8 mouse cellular contexts compared by ENCODE assay signal in the genomic region with DNA sequence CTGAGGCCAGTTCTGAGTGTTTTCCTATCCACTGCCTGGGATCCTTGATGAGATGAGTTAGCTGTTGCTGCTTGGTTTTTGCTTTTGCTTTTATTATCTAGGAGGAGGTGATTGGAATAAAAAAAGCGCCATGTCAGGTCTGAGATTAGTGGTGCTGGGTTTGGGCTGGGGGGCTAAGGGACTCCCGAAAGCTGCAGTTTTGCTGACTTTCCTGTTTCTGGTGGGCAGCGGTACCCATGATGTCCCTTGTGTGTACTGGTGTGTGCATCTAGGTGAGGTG.
DNase-seq lines count a peak whose midpoint lies in the region; ATAC-seq and TF ChIP-seq lines count a peak whose summit lies in the region.

No protein-coding gene starts in this region.

- no peak for TF ChIP-seq POLR2A in kidney, adult 2 months (IDR thresholded peaks at IDR 0.05; ENCODE audit: low read depth, low read length)

- peak overlapping the region; percentile 19; the same call in 1 of the 2 replicates for H3K9ac ChIP-seq in embryonic facial prominence, embryonic 12.5 days
- H3K9ac ChIP-seq in hindbrain, embryonic 12.5 days: peak overlapping the region; percentile 32
- H3K9ac ChIP-seq in midbrain, embryonic 13.5 days (replicated peaks): peak overlapping the region; percentile 54

- no peaks in the 10 kb centered on the region for H3K9me3 ChIP-seq in embryonic facial prominence, embryonic 12.5 days
- no peaks in the 10 kb centered on the region for H3K9me3 ChIP-seq in hindbrain, embryonic 12.5 days (replicated peaks)
- no peaks in the 10 kb centered on the region for H3K9me3 ChIP-seq in midbrain, embryonic 13.5 days

- H3K27ac ChIP-seq in kidney, adult 2 months (ENCODE audit: insufficient read depth, low read depth, low read length): peak overlapping the region; percentile 32
- peak overlapping the region; percentile 42; the same call in 1 of the 2 replicates for H3K27ac ChIP-seq in embryonic facial prominence, embryonic 12.5 days
- peak overlapping the region; percentile 87 for H3K27ac ChIP-seq in hindbrain, embryonic 12.5 days
- H3K27ac ChIP-seq in midbrain, embryonic 13.5 days: peak overlapping the region; percentile 87

- TF ChIP-seq CTCF in kidney, adult 2 months (conservative IDR thresholded peaks at IDR 0.05; ENCODE audit: insufficient read depth, insufficient read length, low read depth, low read length): no peak

- H3K4me2 ChIP-seq in embryonic facial prominence, embryonic 12.5 days (replicated peaks): no peak overlapping the region
- peak overlapping the region; percentile 35 for H3K4me2 ChIP-seq in hindbrain, embryonic 12.5 days (replicated peaks)
- H3K4me2 ChIP-seq in midbrain, embryonic 13.5 days (replicated peaks): peak overlapping the region; percentile 43

- ATAC-seq in embryonic facial prominence, embryonic 12.5 days (ENCODE audit: insufficient number of reproducible peaks, insufficient read depth, low FRiP score, low TSS enrichment): no peak
- ATAC-seq in hindbrain, embryonic 12.5 days (ENCODE audit: low FRiP score): no peak
- no peak for ATAC-seq in midbrain, embryonic 13.5 days

- H3K4me3 ChIP-seq in kidney, adult 2 months (ENCODE audit: insufficient read depth, low read depth, low read length): peak overlapping the region; percentile 38
- 0 out of 2 replicates have a peak overlapping the region, but pooled peaks have one; percentile 13 for H3K4me3 ChIP-seq in embryonic facial prominence, embryonic 12.5 days
- H3K4me3 ChIP-seq in hindbrain, embryonic 12.5 days: peak overlapping the region; percentile 2; the same call in 1 of the 2 replicates
- H3K4me3 ChIP-seq in midbrain, embryonic 13.5 days (replicated peaks): peak overlapping the region; percentile 26

- H3K36me3 ChIP-seq in kidney, adult 2 months (ENCODE audit: control insufficient read depth, insufficient read depth, low read length): no peaks in the 10 kb centered on the region
- H3K36me3 ChIP-seq in embryonic facial prominence, embryonic 12.5 days: no peaks in the 10 kb centered on the region
- no peaks in the 10 kb centered on the region for H3K36me3 ChIP-seq in hindbrain, embryonic 12.5 days
- H3K36me3 ChIP-seq in midbrain, embryonic 13.5 days: no peaks in the 10 kb centered on the region

- 75% methylated on average over 3 of the region's 3 CpGs for WGBS in kidney, adult 2 months
- 90% methylated on average over 3 of the region's 3 CpGs for WGBS in embryonic facial prominence, embryonic 12.5 days
- 80% methylated on average over 3 of the region's 3 CpGs for WGBS in hindbrain, embryonic 12.5 days
- 87% methylated on average over 3 of the region's 3 CpGs for WGBS in midbrain, embryonic 13.5 days

- no peaks in the 10 kb centered on the region for H3K4me1 ChIP-seq in kidney, adult 2 months (ENCODE audit: control insufficient read depth, insufficient read depth, low read length)
- H3K4me1 ChIP-seq in embryonic facial prominence, embryonic 12.5 days: peaks cover 27% of the 10 kb centered on the region
- peaks cover 56% of the 10 kb centered on the region for H3K4me1 ChIP-seq in hindbrain, embryonic 12.5 days
- peaks cover 42% of the 10 kb centered on the region for H3K4me1 ChIP-seq in midbrain, embryonic 13.5 days (replicated peaks)

- no peak for DNase-seq in kidney, adult 2 months
- DNase-seq in kidney, postnatal 25 days: no peak
- DNase-seq in gastrocnemius, adult 18-20 months (ENCODE audit: low spot score): no peak
- no peak for DNase-seq in adrenal gland, adult (ENCODE audit: inconsistent age in 2 of 2, low spot score in 1 of 2)
- no peak for DNase-seq in layer of hippocampus, adult 18-20 months (ENCODE audit: low spot score in 2 of 2)

- H3K27me3 ChIP-seq in kidney, adult 2 months (replicated peaks; ENCODE audit: control insufficient read depth, insufficient read depth, low read length): no peaks in the 10 kb centered on the region
- no peaks in the 10 kb centered on the region for H3K27me3 ChIP-seq in embryonic facial prominence, embryonic 12.5 days
- H3K27me3 ChIP-seq in hindbrain, embryonic 12.5 days: 0 out of 2 replicates have a peak, but pooled peaks cover 3% of the 10 kb centered on the region
- H3K27me3 ChIP-seq in midbrain, embryonic 13.5 days: no peaks in the 10 kb centered on the region

Comparison
In these comparisons a context has a peak if more than half of its experiments do, and no peak if none do; other contexts are left out.
1. H3K27ac ChIP-seq: peak in every context shown above with its lines; median percentile 87 in hindbrain, embryonic 12.5 days; 87 in midbrain, embryonic 13.5 days; 42 in embryonic facial prominence, embryonic 12.5 days; 32 in kidney, adult 2 months.